Mouse (Mus musculus): ENCODE data around the gene Tusc2. TPM values are rescaled to one million over a fixed set of nuclear protein-coding genes. Genes with fewer than 3 reads are reported as not detected.

Gene Tusc2
- polyA plus RNA-seq (2014; fragmentation: Illumina TruSeq; extraction: RNeasy Lipid Tissue Mini Kit (QIAGEN cat#74804); ENCODE audit: low read depth, low replicate concordance) = 38.5 TPM

DNA sequence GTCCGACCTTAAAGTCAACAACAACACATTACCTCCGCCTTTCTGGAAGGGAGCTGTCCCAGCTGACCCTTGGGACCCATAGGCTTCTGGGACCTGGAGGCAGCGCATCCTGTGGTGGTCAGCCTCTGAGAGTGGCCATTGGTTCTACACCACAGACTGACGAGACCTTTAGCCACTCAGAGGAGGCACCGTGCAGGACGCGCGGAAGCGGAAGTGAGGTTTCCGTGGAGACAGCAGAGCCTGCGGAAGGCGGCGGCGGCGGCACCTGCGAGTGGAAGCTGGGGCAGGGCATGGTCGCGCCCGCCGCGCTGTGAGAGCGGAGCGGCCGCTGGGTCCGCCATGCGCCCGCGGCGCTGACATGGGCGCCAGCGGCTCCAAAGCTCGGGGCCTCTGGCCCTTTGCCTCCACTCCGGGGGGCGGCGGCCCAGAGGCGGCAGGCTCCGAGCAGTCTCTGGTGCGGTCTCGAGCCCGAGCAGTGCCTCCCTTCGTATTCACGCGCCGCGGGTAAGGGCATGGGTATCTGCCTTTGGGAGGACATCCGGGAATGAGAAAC is at the start of gene Tusc2:
Gene Tusc2, plus strand, starts transcription at position 227 of the 553 bp plus-strand sequence.

DNA sequence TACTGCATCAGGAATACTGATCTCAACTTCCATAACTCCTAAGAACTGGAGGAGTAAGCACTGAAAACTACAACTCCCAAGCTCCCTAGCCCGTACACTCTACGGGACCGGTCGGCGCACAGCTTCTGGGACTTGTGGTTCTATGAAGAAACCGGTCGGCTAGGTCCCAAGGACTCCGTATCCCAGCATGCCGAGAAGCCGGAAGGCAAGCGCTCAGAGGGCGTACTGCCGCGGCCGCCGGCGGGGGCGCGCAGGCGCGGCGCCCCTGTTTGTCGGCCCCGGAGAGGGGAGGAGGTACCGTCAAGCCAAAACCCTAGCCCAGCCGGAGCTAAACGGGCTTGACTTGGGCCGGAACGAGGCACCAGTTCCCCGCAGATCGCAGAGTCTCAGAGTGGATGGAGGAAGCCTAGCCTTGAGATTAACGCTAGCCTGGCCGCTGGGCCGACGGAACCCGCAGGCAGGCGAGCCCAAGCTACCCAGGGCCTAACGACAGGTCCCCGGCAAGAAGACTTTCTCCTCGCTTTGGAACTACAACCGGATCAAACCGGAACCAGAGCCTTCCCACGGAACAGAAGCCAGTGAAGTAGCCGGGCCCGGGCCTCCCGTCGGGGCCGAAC is 29.2 kb upstream of the Tusc2 start, which contains the start of gene Tmem115:
Gene Tmem115, plus strand, starts transcription at position 155 of the 617 bp plus-strand sequence.

DNA sequence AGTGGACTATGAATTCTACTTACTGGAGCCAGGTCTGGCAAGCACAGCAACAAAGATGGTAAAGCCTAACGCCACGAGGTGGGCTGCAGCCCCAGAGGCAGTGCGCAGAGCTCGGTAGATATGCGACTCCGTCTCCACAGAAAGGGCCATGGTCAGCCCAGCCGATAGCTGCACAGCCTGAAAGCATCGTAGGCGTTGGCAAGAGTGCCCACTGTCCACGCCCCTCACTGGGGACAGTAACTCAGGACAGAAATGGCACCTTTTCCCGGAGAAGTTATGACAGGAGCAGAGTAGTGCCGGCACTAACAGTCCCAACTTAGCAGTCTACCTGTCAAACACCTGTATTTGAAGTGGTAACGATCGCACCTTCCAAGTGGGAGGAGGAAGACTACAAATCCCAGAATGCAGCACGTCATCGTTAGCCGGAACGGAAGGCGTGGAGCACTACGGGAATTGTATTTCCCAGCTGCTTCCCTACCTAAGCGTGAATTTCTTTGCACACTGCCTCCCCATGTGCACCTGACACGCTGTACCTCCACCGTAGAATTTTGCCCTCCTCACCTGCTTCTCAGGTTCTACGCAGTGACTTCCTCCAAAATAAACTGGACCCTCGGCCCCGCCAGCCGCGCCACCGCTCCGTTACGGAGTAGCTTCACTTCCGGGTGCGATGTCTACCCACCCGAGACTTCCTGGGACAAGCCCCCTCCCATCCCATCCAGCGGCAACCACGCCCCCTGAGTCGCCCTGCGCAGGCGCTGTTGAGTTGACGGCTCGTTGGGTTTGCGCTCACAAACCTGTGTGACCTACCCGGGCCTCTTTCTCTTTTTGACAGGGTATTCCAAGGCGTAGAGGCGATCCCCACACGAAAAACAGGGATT is 21.3 kb upstream of the Tusc2 start, which contains the start of the genes Cyb561d2 and Nprl2:
Gene Cyb561d2, minus strand, starts transcription at position 720 of the 878 bp plus-strand sequence.
Gene Nprl2, plus strand, starts transcription at position 753 of the 878 bp plus-strand sequence.

DNA sequence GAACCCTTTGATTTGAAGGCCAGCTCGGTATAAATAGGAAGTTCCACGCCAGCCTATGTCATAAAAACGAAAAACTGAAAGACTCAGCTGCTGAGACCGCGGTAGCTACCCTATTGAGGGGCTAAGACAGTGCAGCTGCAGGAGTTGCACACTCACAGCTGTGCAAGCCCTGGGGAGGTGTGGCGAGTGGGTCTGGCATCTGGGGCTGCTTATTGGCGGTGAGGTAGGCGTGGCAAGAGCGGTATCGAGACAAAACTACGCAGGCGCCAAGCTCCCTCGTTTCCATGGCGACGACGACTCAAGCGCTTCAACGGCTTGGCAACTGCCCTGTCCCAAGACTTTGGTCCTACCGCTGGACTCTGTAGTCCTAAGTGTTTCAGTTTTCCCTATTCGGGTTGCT is 16.0 kb upstream of the Tusc2 start, which contains the start of gene Zmynd10:
Gene Zmynd10, plus strand, starts transcription at position 273 of the 400 bp plus-strand sequence.

DNA sequence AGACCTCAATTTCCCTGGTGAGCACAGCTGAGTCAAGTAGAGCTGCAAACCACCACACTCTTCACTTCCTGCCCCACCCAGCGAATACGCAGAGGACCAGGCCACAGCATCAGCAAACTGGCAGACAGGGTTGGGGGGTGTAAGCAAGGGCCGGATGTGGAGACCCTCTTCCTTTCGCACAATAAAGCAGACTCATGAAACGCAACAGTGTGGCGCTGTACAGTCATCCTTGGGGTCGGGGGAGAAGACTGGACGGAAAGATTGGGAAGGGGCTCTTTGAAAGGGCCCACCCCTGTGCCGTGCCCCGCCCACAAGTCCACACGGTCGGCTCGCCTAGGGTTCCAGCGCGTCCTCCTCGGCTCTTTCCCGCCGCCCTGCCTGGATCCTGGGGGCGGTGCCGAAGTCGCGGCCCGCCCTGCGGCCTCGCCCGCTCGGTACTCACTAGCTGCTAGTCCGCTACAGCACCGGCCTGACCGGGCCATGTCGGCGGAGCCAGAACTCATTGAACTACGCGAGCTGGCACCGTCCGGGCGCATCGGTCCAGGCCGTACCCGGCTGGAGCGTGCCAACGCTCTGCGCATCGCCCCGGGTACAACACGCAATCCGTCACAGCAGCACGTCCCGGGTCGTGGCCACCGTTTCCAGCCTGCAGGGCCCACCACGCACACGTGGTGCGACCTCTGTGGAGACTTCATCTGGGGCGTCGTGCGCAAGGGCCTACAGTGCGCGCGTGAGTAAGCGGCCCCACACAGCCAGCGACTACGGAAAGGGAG is 11.8 kb upstream of the Tusc2 start, which contains the start of gene Rassf1:
Gene Rassf1, plus strand, starts transcription at position 439 of the 773 bp plus-strand sequence.

DNA sequence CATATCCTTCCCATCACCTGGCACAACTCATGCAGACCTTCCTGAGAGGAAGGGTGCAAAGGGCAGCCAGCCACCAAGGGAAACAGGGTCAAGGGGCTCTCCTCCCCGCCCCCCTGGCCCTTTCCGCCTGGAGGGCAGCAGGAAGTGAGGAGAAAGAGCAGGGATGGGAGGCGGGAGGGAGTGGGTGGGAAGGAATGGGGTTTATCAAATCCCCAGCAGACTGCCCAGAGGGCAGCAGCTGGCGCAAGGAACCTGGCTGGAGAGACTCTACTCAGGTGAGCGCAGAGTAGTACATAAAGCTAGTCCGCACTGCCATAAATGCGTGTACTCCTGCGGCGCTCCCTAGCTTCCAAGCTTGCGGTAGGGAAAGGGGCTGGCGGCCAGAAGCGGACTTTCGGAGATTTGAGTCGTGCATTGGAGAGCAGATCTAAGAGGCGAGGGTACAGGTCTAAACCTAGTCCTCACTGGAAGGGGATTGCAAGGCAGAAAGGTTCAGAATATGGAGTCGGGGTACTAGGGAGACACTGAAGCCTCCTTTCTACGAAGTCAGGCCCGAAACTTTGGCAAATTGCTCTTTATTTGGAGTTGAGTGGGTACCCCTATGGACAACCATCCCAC is 4.8 kb downstream of the Tusc2 start, which contains the start of gene Hyal2:
Gene Hyal2, plus strand, starts transcription at position 244 of the 618 bp plus-strand sequence.

DNA sequence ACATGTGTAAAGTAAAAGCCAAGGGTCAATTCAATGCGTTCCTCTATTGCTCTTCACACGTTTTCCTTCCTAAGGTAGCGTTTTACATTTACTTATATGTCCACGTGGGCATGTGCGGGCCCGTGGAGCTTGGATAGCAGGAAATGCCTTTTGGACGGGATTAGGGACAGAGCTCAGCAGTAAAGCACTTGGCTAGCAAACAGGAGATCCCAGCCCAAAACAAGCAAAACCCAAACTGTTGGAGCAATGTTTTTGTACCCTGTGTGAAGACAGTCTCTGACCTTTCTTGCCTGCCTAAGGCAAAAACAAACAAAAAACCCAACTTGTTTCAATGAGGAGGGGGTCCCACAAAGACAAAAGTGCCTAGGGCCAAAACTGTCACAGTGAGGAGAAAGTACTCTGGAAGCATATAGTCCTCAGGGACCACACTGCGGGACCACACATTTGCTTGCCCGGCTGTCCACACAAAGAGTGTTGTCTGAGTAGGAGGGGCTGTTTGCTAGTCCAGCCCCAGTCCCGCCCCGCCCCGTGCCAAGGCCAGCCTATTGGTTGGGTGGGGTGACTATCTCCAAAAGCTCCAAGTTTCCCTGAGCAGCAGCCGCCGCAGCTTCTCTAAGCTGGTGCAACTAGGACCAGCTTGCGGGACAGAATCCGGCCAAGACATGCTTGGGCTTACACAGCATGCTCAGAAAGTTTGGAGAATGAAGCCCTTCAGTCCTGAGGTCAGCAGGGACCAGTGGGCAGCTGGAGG is 13.5 kb downstream of the Tusc2 start, which contains the start of gene Hyal1:
Gene Hyal1, plus strand, starts transcription at position 571 of the 751 bp plus-strand sequence.

DNA sequence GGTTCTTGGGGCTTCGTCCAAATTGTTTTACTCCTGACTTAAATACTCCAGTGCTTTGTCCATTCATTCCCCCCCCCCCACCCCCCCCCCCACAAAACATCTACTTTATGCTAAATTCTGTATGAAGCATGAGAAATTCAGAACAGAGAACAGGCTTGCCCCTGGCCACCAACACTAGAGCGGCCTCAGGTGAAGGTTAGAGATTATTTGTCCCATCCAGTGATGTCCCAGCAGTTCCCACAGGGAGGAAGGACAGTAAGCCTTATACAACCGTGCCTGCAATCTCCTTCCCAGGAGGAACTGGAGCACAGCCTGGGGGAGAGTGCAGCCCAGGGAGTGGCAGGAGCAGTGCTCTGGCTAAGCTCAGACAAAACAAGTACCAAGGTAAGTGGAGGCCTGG is 15.5 kb downstream of the Tusc2 start, which contains the start of gene Naa80:
Gene Naa80, plus strand, starts transcription at position 301 of the 400 bp plus-strand sequence.

DNA sequence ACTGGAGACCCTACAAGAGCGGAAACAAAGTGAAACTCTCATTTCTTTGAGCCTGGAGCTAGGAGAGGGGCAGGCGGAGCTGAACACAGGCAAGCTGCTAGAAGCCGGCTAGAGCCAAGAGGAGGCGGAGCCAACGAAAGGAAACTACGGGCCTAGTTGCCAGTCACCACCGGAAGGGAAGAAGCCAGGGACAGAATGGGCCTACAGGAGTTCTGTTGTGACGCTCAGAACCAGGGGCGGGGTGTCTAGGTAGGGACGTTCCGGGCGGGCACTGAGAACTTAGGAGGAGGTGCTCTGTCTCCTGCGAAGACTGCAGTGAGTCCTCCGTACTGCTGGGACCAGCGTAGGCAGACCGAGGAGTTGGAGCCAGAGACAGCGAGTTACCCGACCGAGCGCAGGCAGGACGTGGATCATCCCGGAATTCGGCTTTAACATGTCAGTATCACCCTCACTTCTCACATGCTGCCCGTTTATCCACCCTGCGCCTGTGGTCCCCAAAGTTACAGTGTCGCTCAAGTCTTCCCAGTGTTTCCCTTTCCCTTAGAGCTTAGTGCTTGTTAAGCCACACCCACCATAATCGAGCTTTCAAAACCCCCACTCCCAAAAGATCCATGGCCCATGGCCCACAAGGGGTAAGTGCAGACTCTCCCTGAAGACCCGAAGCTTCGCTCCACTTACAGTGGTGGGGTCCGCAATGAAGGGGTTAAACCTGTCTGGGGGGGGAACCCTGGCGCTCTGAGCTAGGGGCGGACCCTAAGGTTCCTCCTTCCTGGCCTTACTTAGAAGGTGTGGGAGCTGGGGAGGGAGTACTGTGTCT is 17.7 kb downstream of the Tusc2 start, which contains the start of gene Hyal3:
Gene Hyal3, plus strand, starts transcription at position 318 of the 817 bp plus-strand sequence.

DNA sequence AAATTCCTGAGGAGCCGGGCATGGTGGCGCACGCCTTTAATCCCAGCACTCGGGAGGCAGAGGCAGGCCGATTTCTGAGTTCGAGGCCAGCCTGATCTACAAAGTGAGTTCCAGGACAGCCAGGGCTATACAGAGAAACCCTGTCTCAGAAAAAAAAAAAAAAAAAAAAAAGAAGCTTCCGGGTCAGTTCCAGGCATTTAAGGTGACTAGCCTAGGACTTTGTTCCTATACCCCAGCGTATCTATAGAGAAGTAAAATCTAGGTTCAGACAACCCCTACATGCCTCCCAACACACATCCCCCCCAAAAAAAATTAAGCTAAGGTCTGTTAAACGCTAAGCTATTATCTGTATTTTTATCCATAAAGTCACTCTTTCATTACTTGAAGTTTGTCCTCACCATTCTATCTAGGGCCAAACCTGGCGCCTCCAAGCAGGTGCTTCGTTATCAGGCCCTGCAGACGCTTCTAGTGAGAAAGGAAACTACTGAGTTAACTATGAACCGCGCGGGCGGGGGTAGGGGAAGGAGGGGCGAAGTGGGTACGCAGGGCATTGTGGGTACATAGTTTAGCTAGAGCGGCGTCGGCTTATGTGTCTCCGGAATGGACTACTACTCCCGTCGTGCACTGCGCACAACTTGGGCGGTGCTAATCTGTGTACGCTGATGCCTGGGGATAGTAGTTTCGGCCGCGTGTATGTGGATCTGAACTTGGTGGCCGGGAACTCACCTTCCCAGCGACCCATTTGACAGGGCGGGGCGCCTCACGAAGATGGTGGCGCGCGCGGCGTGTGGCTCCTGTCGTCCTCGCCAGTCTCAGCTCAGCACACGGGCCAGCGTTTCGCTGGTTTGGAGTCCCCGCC is 24.1 kb downstream of the Tusc2 start, which contains the start of gene Ifrd2:
Gene Ifrd2, plus strand, starts transcription at position 669 of the 859 bp plus-strand sequence.

DNA sequence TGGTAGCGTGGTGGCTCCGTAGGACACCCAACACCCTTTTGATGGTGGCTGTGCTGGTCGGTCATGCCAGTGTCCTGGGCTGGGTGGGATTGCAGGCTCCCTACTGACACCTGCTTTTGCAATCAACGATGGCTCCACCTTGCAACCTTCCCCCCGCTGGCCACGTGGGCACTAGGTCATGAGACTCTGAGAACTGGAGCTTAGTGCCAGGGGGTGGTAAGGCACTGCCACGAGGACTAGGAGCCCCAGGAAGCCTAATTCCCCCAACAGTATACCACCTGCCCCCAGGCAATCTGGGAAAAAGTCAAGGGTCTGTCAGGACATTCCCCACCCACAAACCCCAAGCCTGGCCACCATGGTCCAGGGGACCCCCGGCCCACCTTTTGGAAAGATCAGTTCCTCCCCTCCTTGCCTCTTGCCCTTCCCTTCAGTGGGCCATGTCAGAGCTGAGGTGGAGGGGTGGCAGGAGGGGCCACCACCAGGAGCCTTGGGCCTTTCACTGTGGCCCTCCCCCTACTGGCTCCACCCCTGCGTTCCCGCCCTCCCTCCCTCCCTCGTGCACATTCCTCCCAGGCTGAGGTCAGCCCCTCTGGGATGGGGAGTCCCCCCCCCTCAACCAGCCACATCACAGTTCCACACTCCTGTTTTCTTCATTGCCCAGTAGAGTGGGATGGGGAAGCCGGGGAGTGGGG is 45.8 kb downstream of the Tusc2 start, which contains the start of gene Sema3b:
Gene Sema3b, minus strand, starts transcription at position 489 of the 692 bp plus-strand sequence.

Other genes starting within 250 kb of the Tusc2 start
- 23.0 TPM for gene Hemk1, start 224.9 kb upstream of the Tusc2 start, polyA plus RNA-seq (2014; fragmentation: Illumina TruSeq; extraction: RNeasy Lipid Tissue Mini Kit (QIAGEN cat#74804); ENCODE audit: low read depth, low replicate concordance)
- 3.7 TPM for gene 6430571L13Rik, start 222.7 kb upstream of the Tusc2 start, polyA plus RNA-seq (2014; fragmentation: Illumina TruSeq; extraction: RNeasy Lipid Tissue Mini Kit (QIAGEN cat#74804); ENCODE audit: low read depth, low replicate concordance)
- gene Cacna2d2, start 163.6 kb upstream of the Tusc2 start, polyA plus RNA-seq (2014; fragmentation: Illumina TruSeq; extraction: RNeasy Lipid Tissue Mini Kit (QIAGEN cat#74804); ENCODE audit: low read depth, low replicate concordance) = 6.0 TPM
- gene Tmem115, start 29.3 kb upstream of the Tusc2 start, polyA plus RNA-seq (2014; fragmentation: Illumina TruSeq; extraction: RNeasy Lipid Tissue Mini Kit (QIAGEN cat#74804); ENCODE audit: low read depth, low replicate concordance) = 20.9 TPM
- 5.5 TPM for gene Cyb561d2, start 21.1 kb upstream of the Tusc2 start, polyA plus RNA-seq (2014; fragmentation: Illumina TruSeq; extraction: RNeasy Lipid Tissue Mini Kit (QIAGEN cat#74804); ENCODE audit: low read depth, low replicate concordance)
- 25.1 TPM for gene Nprl2, start 21.0 kb upstream of the Tusc2 start, polyA plus RNA-seq (2014; fragmentation: Illumina TruSeq; extraction: RNeasy Lipid Tissue Mini Kit (QIAGEN cat#74804); ENCODE audit: low read depth, low replicate concordance)
- not detected for gene Zmynd10, start 16.0 kb upstream of the Tusc2 start, polyA plus RNA-seq (2014; fragmentation: Illumina TruSeq; extraction: RNeasy Lipid Tissue Mini Kit (QIAGEN cat#74804); ENCODE audit: low read depth, low replicate concordance)
- 20.7 TPM for gene Rassf1, start 11.7 kb upstream of the Tusc2 start, polyA plus RNA-seq (2014; fragmentation: Illumina TruSeq; extraction: RNeasy Lipid Tissue Mini Kit (QIAGEN cat#74804); ENCODE audit: low read depth, low replicate concordance)
- 36.4 TPM for gene Hyal2, start 4.7 kb downstream of the Tusc2 start, polyA plus RNA-seq (2014; fragmentation: Illumina TruSeq; extraction: RNeasy Lipid Tissue Mini Kit (QIAGEN cat#74804); ENCODE audit: low read depth, low replicate concordance)
- gene Hyal1, start 13.7 kb downstream of the Tusc2 start, polyA plus RNA-seq (2014; fragmentation: Illumina TruSeq; extraction: RNeasy Lipid Tissue Mini Kit (QIAGEN cat#74804); ENCODE audit: low read depth, low replicate concordance) = 9.7 TPM
- 22.3 TPM for gene Naa80, start 15.6 kb downstream of the Tusc2 start, polyA plus RNA-seq (2014; fragmentation: Illumina TruSeq; extraction: RNeasy Lipid Tissue Mini Kit (QIAGEN cat#74804); ENCODE audit: low read depth, low replicate concordance)
- not detected for gene Hyal3, start 17.6 kb downstream of the Tusc2 start, polyA plus RNA-seq (2014; fragmentation: Illumina TruSeq; extraction: RNeasy Lipid Tissue Mini Kit (QIAGEN cat#74804); ENCODE audit: low read depth, low replicate concordance)
- gene Ifrd2, start 24.4 kb downstream of the Tusc2 start, polyA plus RNA-seq (2014; fragmentation: Illumina TruSeq; extraction: RNeasy Lipid Tissue Mini Kit (QIAGEN cat#74804); ENCODE audit: low read depth, low replicate concordance) = 39.4 TPM
- 26.6 TPM for gene Sema3b, start 46.0 kb downstream of the Tusc2 start, polyA plus RNA-seq (2014; fragmentation: Illumina TruSeq; extraction: RNeasy Lipid Tissue Mini Kit (QIAGEN cat#74804); ENCODE audit: low read depth, low replicate concordance)
- gene Gnai2, start 72.1 kb downstream of the Tusc2 start, polyA plus RNA-seq (2014; fragmentation: Illumina TruSeq; extraction: RNeasy Lipid Tissue Mini Kit (QIAGEN cat#74804); ENCODE audit: low read depth, low replicate concordance) = 183 TPM
- gene Slc38a3, start 106.3 kb downstream of the Tusc2 start, polyA plus RNA-seq (2014; fragmentation: Illumina TruSeq; extraction: RNeasy Lipid Tissue Mini Kit (QIAGEN cat#74804); ENCODE audit: low read depth, low replicate concordance) = 119 TPM
- not detected for gene Gnat1, start 116.5 kb downstream of the Tusc2 start, polyA plus RNA-seq (2014; fragmentation: Illumina TruSeq; extraction: RNeasy Lipid Tissue Mini Kit (QIAGEN cat#74804); ENCODE audit: low read depth, low replicate concordance)
- 15.1 TPM for gene Sema3f, start 147.2 kb downstream of the Tusc2 start, polyA plus RNA-seq (2014; fragmentation: Illumina TruSeq; extraction: RNeasy Lipid Tissue Mini Kit (QIAGEN cat#74804); ENCODE audit: low read depth, low replicate concordance)
- 79.8 TPM for gene Rbm5, start 207.7 kb downstream of the Tusc2 start, polyA plus RNA-seq (2014; fragmentation: Illumina TruSeq; extraction: RNeasy Lipid Tissue Mini Kit (QIAGEN cat#74804); ENCODE audit: low read depth, low replicate concordance)

Data from heart, adult 10 weeks (tissue).